Mouse (Mus musculus) neural tube, embryonic 12.5 days (tissue): ENCODE data around the gene Apc2. TPM values are rescaled to one million over a fixed set of nuclear protein-coding genes. Genes with fewer than 3 reads are reported as not detected.
A peak's percentile ranks its signal among the peaks of the same experiment; 100 is the strongest.

ENCODE experiments used
- ATAC-seq: fragments of 200-750 bp; cut with Nextera tagmentation; 2 replicates; pipeline ENCODE4 v1.8.0; 2017; ENCODE audit warnings: low read depth, mild to moderate bottlenecking, moderate TSS enrichment, moderate library complexity; ENCODE audit not compliant: low FRiP score
- H3K27ac ChIP-seq: fragments of 300-500 bp; sonication (generic); 2 replicates; pipeline ENCODE4 v1.5.1; 2016
- H3K27me3 ChIP-seq: fragments of 300-500 bp; sonication (generic); replicated peaks from 2 replicates; pipeline ENCODE4 v1.6.1; 2016; ENCODE audit warnings: mild to moderate bottlenecking
- H3K36me3 ChIP-seq: fragments of 300-500 bp; sonication (generic); 2 replicates; pipeline ENCODE4 v1.6.1; 2016; ENCODE audit warnings: mild to moderate bottlenecking
- H3K4me1 ChIP-seq: fragments of 300-500 bp; sonication (generic); 2 replicates; pipeline ENCODE4 v1.6.1; 2016
- H3K4me2 ChIP-seq: fragments of 300-500 bp; sonication (generic); replicated peaks from 2 replicates; pipeline ENCODE4 v1.6.1; 2016; ENCODE audit warnings: mild to moderate bottlenecking
- H3K4me3 ChIP-seq: fragments of 300-500 bp; sonication (generic); 2 replicates; pipeline ENCODE4 v1.5.1; 2016
- H3K9ac ChIP-seq: fragments of 300-500 bp; sonication (generic); 2 replicates; pipeline ENCODE4 v1.6.1; 2016; ENCODE audit warnings: mild to moderate bottlenecking
- H3K9me3 ChIP-seq: fragments of 300-500 bp; sonication (generic); 2 replicates; pipeline ENCODE4 v1.6.1; 2016; ENCODE audit warnings: mild to moderate bottlenecking
- WGBS: fragments of 180-500 bp; shearing (Covaris S2); methylation state at CpG from one replicate; pipeline ENCODE4 v1.1.7; 2016; 5-methylcytosine and 5-hydroxymethylcytosine counted together
- polyA plus RNA-seq: library from polyadenylated mRNA; unstranded; fragments of >200 nt; fragmentation: Nextera tagmentation; extraction: Ambion mirVana; gene quantifications from 2 replicates; pipeline ENCODE4 v1.2.1, GENCODE M21; 2016

Gene Apc2
- polyA plus RNA-seq, 1 experiment from 2014 or later, result 175 TPM

- Histone ChIP-seq H3K9me3 (no peaks in the 10 kb centered on the region), H3K27ac (no peak overlapping the region), H3K4me2 (no peak overlapping the region), H3K4me3 (no peak overlapping the region), H3K9ac (no peak overlapping the region), H3K4me1 (peaks cover 1% of the 10 kb centered on the region), H3K36me3 (peaks cover 56% of the 10 kb centered on the region), H3K27me3 (no peaks in the 10 kb centered on the region)
- 95% methylated on average over 12 of the region's 12 CpGs for WGBS
- no peak for ATAC-seq
Measured at GRCm38 (mm10) chr10:80288097-80288496, 7.7 kb upstream of the Apc2 start.

- no peaks in the 10 kb centered on the region for H3K27me3 ChIP-seq
- no peak for ATAC-seq
- peaks cover 7% of the 10 kb centered on the region for H3K4me1 ChIP-seq
- WGBS, result 72% methylated on average over 8 of the region's 8 CpGs
- no peaks in the 10 kb centered on the region for H3K9me3 ChIP-seq
- no peak overlapping the region for H3K4me2 ChIP-seq
- H3K9ac ChIP-seq, result no peak overlapping the region
- H3K27ac ChIP-seq, result no peak overlapping the region
- H3K4me3 ChIP-seq, result no peak overlapping the region
- H3K36me3 ChIP-seq, result peaks cover 55% of the 10 kb centered on the region
Measured at GRCm38 (mm10) chr10:80288657-80289056, 7.1 kb upstream of the Apc2 start.

- WGBS, result under 1% methylated on average over 72 of the region's 72 CpGs
- ATAC-seq, result peak; percentile 74
- Histone ChIP-seq H3K9me3 (no peaks in the 10 kb centered on the region), H3K4me3 (peak within 1 kb of the TSS; percentile 91), H3K9ac (peak within 1 kb of the TSS; percentile 97), H3K27me3 (no peaks in the 10 kb centered on the region), H3K36me3 (peaks cover 33% of the 10 kb centered on the region), H3K27ac (peak within 1 kb of the TSS; percentile 79; the same call in 1 of the 2 replicates), H3K4me1 (peaks cover 38% of the 10 kb centered on the region), H3K4me2 (peak within 1 kb of the TSS; percentile 84)
Measured at GRCm38 (mm10) chr10:80292251-80293146, 3.3 kb upstream of the Apc2 start, which contains the start of gene Rps15. Gene Rps15 (plus strand): TSS chr10:80292453.

GRCm38 (mm10) chr10:80293325-80293724 lies 2.5 kb upstream of the Apc2 start:
- Histone ChIP-seq H3K4me2 (peak overlapping the region; percentile 84), H3K36me3 (peaks cover 26% of the 10 kb centered on the region), H3K27ac (no peak overlapping the region), H3K27me3 (no peaks in the 10 kb centered on the region), H3K4me1 (peaks cover 46% of the 10 kb centered on the region), H3K4me3 (peak overlapping the region; percentile 91), H3K9ac (peak overlapping the region; percentile 97), H3K9me3 (no peaks in the 10 kb centered on the region)
- no peak for ATAC-seq
- WGBS, result 32% methylated on average over 14 of the region's 14 CpGs

- Histone ChIP-seq H3K36me3 (peaks cover 19% of the 10 kb centered on the region), H3K27me3 (0 out of 2 replicates have a peak, but pooled peaks cover 6% of the 10 kb centered on the region), H3K9me3 (no peaks in the 10 kb centered on the region), H3K4me3 (0 out of 2 replicates have a peak overlapping the region, but pooled peaks have one; percentile 91), H3K9ac (no peak overlapping the region; the same call in 1 of the 2 replicates), H3K27ac (no peak overlapping the region), H3K4me2 (peak overlapping the region; percentile 84), H3K4me1 (peaks cover 50% of the 10 kb centered on the region)
- no peak for ATAC-seq
- 78% methylated on average over 4 of the region's 4 CpGs for WGBS
Measured at GRCm38 (mm10) chr10:80294311-80294710, 1.5 kb upstream of the Apc2 start.

GRCm38 (mm10) chr10:80294788-80295303 lies 931 bp upstream of the Apc2 start:
- Histone ChIP-seq H3K27me3 (0 out of 2 replicates have a peak, but pooled peaks cover 7% of the 10 kb centered on the region), H3K9me3 (no peaks in the 10 kb centered on the region), H3K36me3 (peaks cover 19% of the 10 kb centered on the region), H3K4me2 (peak overlapping the region; percentile 84), H3K27ac (no peak overlapping the region), H3K4me1 (peaks cover 55% of the 10 kb centered on the region), H3K9ac (no peak overlapping the region), H3K4me3 (no peak overlapping the region)
- WGBS, result 40% methylated on average over 7 of the region's 7 CpGs
- ATAC-seq, result no peak

GRCm38 (mm10) chr10:80296824-80297223 lies 1.0 kb downstream of the Apc2 start:
- Histone ChIP-seq H3K4me2 (peak overlapping the region; percentile 78), H3K4me1 (peaks cover 67% of the 10 kb centered on the region), H3K27ac (peak overlapping the region; percentile 53; the same call in 1 of the 2 replicates), H3K27me3 (peaks cover 15% of the 10 kb centered on the region; the same call in 1 of the 2 replicates), H3K4me3 (peak overlapping the region; percentile 2; the same call in 1 of the 2 replicates), H3K36me3 (peaks cover 23% of the 10 kb centered on the region), H3K9ac (peak overlapping the region; percentile 95; the same call in 1 of the 2 replicates), H3K9me3 (no peaks in the 10 kb centered on the region)
- 73% methylated on average over 5 of the region's 5 CpGs for WGBS
- no peak for ATAC-seq

GRCm38 (mm10) chr10:80297526-80298133 lies 1.9 kb downstream of the Apc2 start:
- ATAC-seq, result no peak
- 75% methylated on average over 8 of the region's 8 CpGs for WGBS
- Histone ChIP-seq H3K4me2 (peak overlapping the region; percentile 86), H3K27me3 (peaks cover 17% of the 10 kb centered on the region; the same call in 1 of the 2 replicates), H3K9ac (peak overlapping the region; percentile 95; the same call in 1 of the 2 replicates), H3K4me1 (peaks cover 75% of the 10 kb centered on the region), H3K4me3 (no peak overlapping the region), H3K27ac (no peak overlapping the region), H3K9me3 (no peaks in the 10 kb centered on the region), H3K36me3 (peaks cover 31% of the 10 kb centered on the region)

GRCm38 (mm10) chr10:80298571-80299281 lies 2.9 kb downstream of the Apc2 start:
- ATAC-seq, result peak; percentile 74
- Histone ChIP-seq H3K9ac (peak overlapping the region; percentile 95), H3K4me3 (peak overlapping the region; percentile 67), H3K9me3 (no peaks in the 10 kb centered on the region), H3K27me3 (peaks cover 17% of the 10 kb centered on the region; the same call in 1 of the 2 replicates), H3K4me1 (peaks cover 75% of the 10 kb centered on the region), H3K4me2 (peak overlapping the region; percentile 86), H3K36me3 (peaks cover 30% of the 10 kb centered on the region), H3K27ac (peak overlapping the region; percentile 89)
- WGBS, result 3% methylated on average over 26 of the region's 26 CpGs

GRCm38 (mm10) chr10:80299301-80299700 lies 3.5 kb downstream of the Apc2 start:
- H3K27ac ChIP-seq, result peak overlapping the region; percentile 89
- WGBS, result 5% methylated on average over 15 of the region's 15 CpGs
- H3K9ac ChIP-seq, result peak overlapping the region; percentile 95
- H3K4me1 ChIP-seq, result peaks cover 70% of the 10 kb centered on the region
- no peak for ATAC-seq
- H3K27me3 ChIP-seq, result peaks cover 17% of the 10 kb centered on the region; the same call in 1 of the 2 replicates
- H3K36me3 ChIP-seq, result peaks cover 25% of the 10 kb centered on the region
- H3K4me3 ChIP-seq, result peak overlapping the region; percentile 67
- H3K4me2 ChIP-seq, result peak overlapping the region; percentile 86
- no peaks in the 10 kb centered on the region for H3K9me3 ChIP-seq

GRCm38 (mm10) chr10:80299824-80300223 lies 4.0 kb downstream of the Apc2 start:
- H3K4me3 ChIP-seq, result peak overlapping the region; percentile 67
- peak overlapping the region; percentile 95 for H3K9ac ChIP-seq
- no peak for ATAC-seq
- 52% methylated on average over 10 of the region's 10 CpGs for WGBS
- H3K36me3 ChIP-seq, result peaks cover 25% of the 10 kb centered on the region
- no peaks in the 10 kb centered on the region for H3K9me3 ChIP-seq
- peaks cover 17% of the 10 kb centered on the region; the same call in 1 of the 2 replicates for H3K27me3 ChIP-seq
- peak overlapping the region; percentile 89; the same call in 1 of the 2 replicates for H3K27ac ChIP-seq
- H3K4me2 ChIP-seq, result peak overlapping the region; percentile 86
- peaks cover 76% of the 10 kb centered on the region for H3K4me1 ChIP-seq
